Mouse (Mus musculus) ovary, postnatal 14 days (tissue): ENCODE data around the gene Rpn1.

ENCODE experiments used
- DNase-seq: peaks from one replicate; pipeline ENCODE4 v3.0.0; 2022; ENCODE audit warnings: low spot score

The Rpn1 gene

GRCm38 (mm10) chr6:88065968-88066367 lies 18.3 kb upstream of the Rpn1 start:
- no peak for DNase-seq

GRCm38 (mm10) chr6:88067722-88068121 lies 16.6 kb upstream of the Rpn1 start:
- no peak for DNase-seq

- no peak for DNase-seq
Observed at GRCm38 (mm10) chr6:88068739-88069138, 15.5 kb upstream of the Rpn1 start.

GRCm38 (mm10) chr6:88070468-88070867 lies 13.8 kb upstream of the Rpn1 start:
- no peak for DNase-seq

- DNase-seq: no peak
Observed at GRCm38 (mm10) chr6:88071216-88071615, 13.1 kb upstream of the Rpn1 start.

- peak; percentile 87 for DNase-seq
Observed at GRCm38 (mm10) chr6:88074752-88075554, 9.3 kb upstream of the Rpn1 start.

GRCm38 (mm10) chr6:88075960-88076517 lies 8.2 kb upstream of the Rpn1 start:
- no peak for DNase-seq

GRCm38 (mm10) chr6:88083095-88083494 lies 1.2 kb upstream of the Rpn1 start:
- no peak for DNase-seq

- DNase-seq: no peak
Observed at GRCm38 (mm10) chr6:88083672-88084071, 610 bp upstream of the Rpn1 start.

GRCm38 (mm10) chr6:88088971-88089370 lies 4.7 kb downstream of the Rpn1 start:
- no peak for DNase-seq

- DNase-seq: no peak
Observed at GRCm38 (mm10) chr6:88095377-88095776, 11.1 kb downstream of the Rpn1 start.

- no peak for DNase-seq
Observed at GRCm38 (mm10) chr6:88102096-88102495, 17.8 kb downstream of the Rpn1 start.

- peak; percentile 90 for DNase-seq
Observed at GRCm38 (mm10) chr6:88105783-88106611, 21.7 kb downstream of the Rpn1 start.

GRCm38 (mm10) chr6:88106612-88107123 lies 22.4 kb downstream of the Rpn1 start:
- no peak for DNase-seq

- DNase-seq: no peak
Observed at GRCm38 (mm10) chr6:88107661-88108535, 23.6 kb downstream of the Rpn1 start.

GRCm38 (mm10) chr6:88113139-88113538 lies 28.9 kb downstream of the Rpn1 start:
- peak; percentile 57 for DNase-seq

- no peak for DNase-seq
Observed at GRCm38 (mm10) chr6:88114414-88114813, 30.1 kb downstream of the Rpn1 start.

- DNase-seq: peak; percentile 39
Observed at GRCm38 (mm10) chr6:88116347-88117183, 32.3 kb downstream of the Rpn1 start.

- DNase-seq: no peak
Observed at GRCm38 (mm10) chr6:88117184-88117575, 32.9 kb downstream of the Rpn1 start.

- no peak for DNase-seq
Observed at GRCm38 (mm10) chr6:88119309-88119708, 35.0 kb downstream of the Rpn1 start.

- no peak for DNase-seq
Observed at GRCm38 (mm10) chr6:88120813-88121212, 36.5 kb downstream of the Rpn1 start.
